ENCODE assay signal across 7 mouse cellular contexts in genomic region chrX:83867469-83867868, GRCm38 (mm10).
DNase-seq lines count a peak whose midpoint lies in the region; ATAC-seq and TF ChIP-seq lines count a peak whose summit lies in the region.
"Not testable (repeated sequence)": the region's sequence is repeated elsewhere in the genome, so short reads cannot be mapped to it uniquely, and the experiment has no call there.

No protein-coding gene starts in this region.

- POLR2A ChIA-PET in Patski (lab: Charles Lee) = not testable (repeated sequence)

- ATAC-seq in Patski; hindbrain, postnatal 0 days; lung, embryonic 14.5 days (ENCODE audit: insufficient read depth): not testable (repeated sequence)
- 0 out of 2 replicates have a peak, but pooled peaks have one; percentile 52 for ATAC-seq in forebrain, embryonic 14.5 days

- not testable (repeated sequence) for H3K4me3 ChIP-seq in forebrain, embryonic 14.5 days (ENCODE audit: low read depth, low read length); hindbrain, postnatal 0 days (ENCODE audit: low read length); layer of hippocampus, adult 2 months; lung, embryonic 14.5 days (ENCODE audit: low read depth, low read length)

- TF ChIP-seq CTCF in Patski (IDR thresholded peaks at IDR 0.05) = peak; percentile 51
- peak; percentile 42 for TF ChIP-seq CTCF in hindbrain, postnatal 0 days (IDR thresholded peaks at IDR 0.05; ENCODE audit: low read depth)
- TF ChIP-seq CTCF in layer of hippocampus, adult 2 months (conservative IDR thresholded peaks at IDR 0.05) = peak; percentile 68
- peak; percentile 48 for TF ChIP-seq CTCF in lung, embryonic 14.5 days (IDR thresholded peaks at IDR 0.05; ENCODE audit: low read depth)

- H3K9me3 ChIP-seq in forebrain, embryonic 14.5 days (replicated peaks; ENCODE audit: control insufficient read depth, low read length); hindbrain, postnatal 0 days (ENCODE audit: low read length); lung, embryonic 14.5 days (ENCODE audit: low read depth, low read length): not testable (repeated sequence)

- not testable (repeated sequence) for H3K4me1 ChIP-seq in forebrain, embryonic 14.5 days (ENCODE audit: control insufficient read depth, insufficient read depth, low read length); hindbrain, postnatal 0 days (ENCODE audit: insufficient read depth, low read length); lung, embryonic 14.5 days (ENCODE audit: insufficient read depth)

- CTCF ChIA-PET in Patski (lab: Charles Lee) = not testable (repeated sequence)

- H3K27me3 ChIP-seq in Patski = peaks cover 22% of the 10 kb centered on the region
- not testable (repeated sequence) for H3K27me3 ChIP-seq in forebrain, embryonic 14.5 days (replicated peaks; ENCODE audit: control insufficient read depth, insufficient read depth, low read length); hindbrain, postnatal 0 days (ENCODE audit: insufficient read depth, low read length); lung, embryonic 14.5 days (ENCODE audit: insufficient read depth, low read length)

- H3K27ac ChIP-seq in forebrain, embryonic 14.5 days (ENCODE audit: low read depth, low read length); hindbrain, postnatal 0 days; layer of hippocampus, adult 2 months; lung, embryonic 14.5 days (ENCODE audit: low read depth): not testable (repeated sequence)

- in situ Hi-C loops in Patski (cut with MboI; ENCODE audit: low pct_unique_long_range_greater_than_20kb) = not testable (repeated sequence)

- not testable (repeated sequence) for H3K36me3 ChIP-seq in forebrain, embryonic 14.5 days (ENCODE audit: control insufficient read depth, insufficient read depth, low read length); hindbrain, postnatal 0 days (ENCODE audit: insufficient read depth, low read length); lung, embryonic 14.5 days (ENCODE audit: insufficient read depth)

- not testable (repeated sequence) for DNase-seq in Patski (ENCODE audit: low read depth, low spot score)
- peak; percentile 4 to 44 for DNase-seq in cerebellum, postnatal 14 days
- DNase-seq in forebrain, embryonic 14.5 days (ENCODE audit: low spot score) = peak; percentile 43
- DNase-seq in hindbrain, postnatal 0 days (ENCODE audit: low spot score) = peak; percentile 26
- peak in 1 of 2 experiments; percentile 18 for DNase-seq in layer of hippocampus, adult 2 months (ENCODE audit: low spot score in 2 of 2)
- DNase-seq in lung, embryonic 14.5 days = peak; percentile 69
- DNase-seq in retina, postnatal 1 day = peak; percentile 59

- H3K9ac ChIP-seq in forebrain, embryonic 14.5 days (ENCODE audit: low read length); hindbrain, postnatal 0 days (replicated peaks; ENCODE audit: low read length); lung, embryonic 14.5 days: not testable (repeated sequence)

- 52% methylated on average over 9 of the region's 9 CpGs for WGBS in forebrain, embryonic 14.5 days
- WGBS in hindbrain, postnatal 0 days = 51% methylated on average over 9 of the region's 9 CpGs
- 36% methylated on average over 9 of the region's 9 CpGs for WGBS in lung, embryonic 14.5 days

- not testable (repeated sequence) for H3K4me2 ChIP-seq in forebrain, embryonic 14.5 days (ENCODE audit: low read length); hindbrain, postnatal 0 days (ENCODE audit: low read depth, low read length); lung, embryonic 14.5 days
